Mouse (Mus musculus) C2C12 (cell line): ENCODE data around the gene Sox5. TPM values are rescaled to one million over a fixed set of nuclear protein-coding genes. Genes with fewer than 3 reads are reported as not detected.

Experiments used
- H3K27me3 ChIP-seq: one replicate; pipeline ENCODE4 v1.6.1; 2011; ENCODE audit not compliant: control insufficient read depth, insufficient read depth, insufficient read length
- H3K36me3 ChIP-seq: one replicate; pipeline ENCODE4 v1.6.1; 2011; ENCODE audit not compliant: control insufficient read depth, insufficient read depth
- H3K4me3 ChIP-seq: one replicate; pipeline ENCODE4 v1.5.1; 2011; ENCODE audit warnings: mild to moderate bottlenecking, control low read depth; ENCODE audit not compliant: poor library complexity, insufficient read depth, severe bottlenecking
- H3K79me2 ChIP-seq: one replicate; pipeline ENCODE4 v1.6.1; 2011; ENCODE audit not compliant: control insufficient read depth, insufficient read depth
- H3K79me3 ChIP-seq: one replicate; pipeline ENCODE4 v1.6.1; 2011; ENCODE audit warnings: low read depth, control low read depth
- H3ac ChIP-seq: one replicate; pipeline ENCODE3; 2011; ENCODE audit warnings: low read depth; ENCODE audit not compliant: control insufficient read depth, insufficient read length
- CEBPB ChIP-seq: IDR thresholded peaks from one replicate; pipeline ENCODE4 v1.6.1; 2011; ENCODE audit warnings: low read depth, mild to moderate bottlenecking, control low read depth, moderate library complexity
- CTCF ChIP-seq: IDR thresholded peaks from one replicate; pipeline ENCODE4 v1.5.1; 2011; ENCODE audit not compliant: control insufficient read depth, insufficient read depth, insufficient read length
- FOSL1 ChIP-seq: IDR thresholded peaks from one replicate; pipeline ENCODE4 v1.8.0; 2011; ENCODE audit warnings: mild to moderate bottlenecking, low read length; ENCODE audit not compliant: poor library complexity, insufficient read depth, severe bottlenecking
- MAX ChIP-seq: IDR thresholded peaks from one replicate; pipeline ENCODE4 v1.6.1; 2011; ENCODE audit warnings: mild to moderate bottlenecking, control low read depth
- MYOD1 ChIP-seq: IDR thresholded peaks from one replicate; pipeline ENCODE4 v1.6.1; 2011; ENCODE audit warnings: low read depth; ENCODE audit not compliant: control insufficient read depth, insufficient read length
- MYOG ChIP-seq: IDR thresholded peaks from one replicate; pipeline ENCODE4 v1.6.1; 2011; ENCODE audit not compliant: control insufficient read depth, insufficient read length; ENCODE audit errors: extremely low read depth
- USF1 ChIP-seq: IDR thresholded peaks from one replicate; pipeline ENCODE4 v1.6.1; 2011; ENCODE audit warnings: low read depth, mild to moderate bottlenecking, control low read depth, moderate library complexity
- polyA plus RNA-seq: library from polyadenylated mRNA; unstranded; fragments of >200 nt; fragmentation: generic; extraction: Trizol; gene quantifications from one replicate; pipeline ENCODE4 v1.2.1, GENCODE M21; 2012; ENCODE audit warnings: missing spikeins

The Sox5 gene
- polyA plus RNA-seq, 1 experiment, result 0.07 TPM

DNA sequence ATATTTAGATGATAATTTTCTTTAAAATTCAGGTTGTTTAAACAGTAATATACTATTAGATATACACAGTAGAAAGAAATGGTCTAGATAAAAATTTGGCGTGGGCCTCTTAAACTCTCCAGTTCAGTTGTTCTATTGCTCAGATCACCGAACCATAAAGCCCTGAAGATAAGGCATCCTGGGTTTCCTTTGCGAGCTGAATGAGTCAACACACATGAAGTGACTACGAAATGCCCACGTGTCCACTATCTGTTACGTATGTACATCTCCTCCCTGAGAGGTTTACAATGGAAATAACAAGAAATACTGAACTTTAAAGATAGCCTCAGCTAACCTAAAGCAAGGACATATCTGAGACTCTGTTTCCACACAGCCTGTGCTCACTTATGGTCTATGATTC lies 296.2 kb downstream of the Sox5 start:
- Histone ChIP-seq H3K4me3 (no peak overlapping the region), H3K79me2 (no peaks in the 10 kb centered on the region), H3K27me3 (no peaks in the 10 kb centered on the region), H3K79me3 (no peaks in the 10 kb centered on the region), H3ac (no peak overlapping the region), H3K36me3 (no peaks in the 10 kb centered on the region)
- TF ChIP-seq MAX (no peak), CTCF (no peak), FOSL1 (no peak), MYOG (no peak), USF1 (no peak), MYOD1 (no peak), CEBPB (no peak)

DNA sequence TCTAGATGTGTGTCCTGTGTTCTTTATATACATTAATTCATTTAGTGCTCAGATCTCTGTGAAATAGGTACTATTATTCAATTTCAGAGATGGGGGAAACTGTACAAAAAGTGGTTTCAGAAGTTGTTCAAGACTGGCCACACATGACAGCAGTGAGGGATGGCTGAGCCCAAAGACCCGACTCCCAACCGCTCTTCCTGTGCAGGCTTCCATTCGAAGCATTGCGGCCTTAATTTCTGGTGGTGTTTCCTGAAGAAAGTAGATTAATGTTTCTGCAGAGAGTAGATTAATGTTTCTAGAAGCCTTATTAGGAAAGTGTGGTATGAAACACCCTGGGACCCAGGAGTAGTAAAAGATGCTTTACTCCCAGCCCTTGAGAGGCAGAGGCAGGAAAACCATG lies 298.6 kb downstream of the Sox5 start:
- H3ac ChIP-seq, result no peak overlapping the region
- H3K79me2 ChIP-seq, result no peaks in the 10 kb centered on the region
- no peaks in the 10 kb centered on the region for H3K36me3 ChIP-seq
- H3K4me3 ChIP-seq, result no peak overlapping the region
- TF ChIP-seq MAX, result no peak
- no peak for TF ChIP-seq FOSL1
- no peak for TF ChIP-seq USF1
- no peak for TF ChIP-seq CEBPB
- no peak for TF ChIP-seq MYOG
- TF ChIP-seq CTCF, result no peak
- TF ChIP-seq MYOD1, result no peak
- H3K27me3 ChIP-seq, result no peaks in the 10 kb centered on the region
- H3K79me3 ChIP-seq, result no peaks in the 10 kb centered on the region

DNA sequence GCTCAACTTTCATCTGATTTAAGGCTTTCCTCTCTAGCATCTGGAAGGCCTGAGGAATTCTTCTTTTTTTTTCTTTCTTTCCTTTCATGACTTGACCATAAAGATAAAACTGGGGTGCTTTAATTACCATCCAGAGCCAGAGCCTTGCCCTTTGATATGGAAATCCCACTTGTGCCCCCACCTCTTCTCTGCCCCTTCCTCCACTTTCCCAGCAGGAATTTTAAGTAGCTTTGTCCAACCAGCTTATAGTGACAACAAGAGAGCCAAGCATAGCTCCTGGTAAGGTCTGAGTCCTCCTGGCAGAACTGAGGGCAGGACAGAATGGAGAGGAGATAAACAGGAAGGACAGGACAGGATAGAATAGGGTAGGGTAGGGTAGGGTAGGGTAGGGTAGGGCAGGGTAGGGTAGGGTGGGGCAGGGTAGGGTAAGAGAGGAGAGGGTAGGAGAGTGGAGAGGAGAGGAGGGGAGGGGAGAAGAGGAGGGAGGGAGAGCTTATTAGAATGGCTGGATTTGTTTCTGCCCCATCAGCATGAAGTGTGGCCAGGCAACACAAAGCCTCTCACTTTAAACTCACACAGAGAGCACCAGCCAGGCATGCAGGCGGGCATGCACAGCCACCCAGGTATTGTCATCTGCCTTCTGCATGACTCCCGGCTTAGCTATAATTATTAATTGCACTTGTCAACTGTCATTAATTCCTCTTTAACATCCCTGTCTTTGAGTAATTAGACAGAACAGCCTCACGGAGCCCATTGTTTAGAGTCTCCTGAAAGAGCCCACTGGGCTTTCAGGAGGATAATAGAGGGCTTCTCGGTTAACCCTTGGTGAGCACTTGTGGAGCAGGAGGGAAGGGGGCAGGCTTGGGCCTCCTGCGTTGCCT lies 300.9 kb downstream of the Sox5 start:
- Histone ChIP-seq H3K36me3 (no peaks in the 10 kb centered on the region), H3K79me3 (no peaks in the 10 kb centered on the region), H3K4me3 (no peak overlapping the region), H3K79me2 (no peaks in the 10 kb centered on the region), H3ac (no peak overlapping the region), H3K27me3 (no peaks in the 10 kb centered on the region)
- no peak for TF ChIP-seq MYOG
- TF ChIP-seq MYOD1, result no peak
- no peak for TF ChIP-seq USF1
- no peak for TF ChIP-seq CTCF

DNA sequence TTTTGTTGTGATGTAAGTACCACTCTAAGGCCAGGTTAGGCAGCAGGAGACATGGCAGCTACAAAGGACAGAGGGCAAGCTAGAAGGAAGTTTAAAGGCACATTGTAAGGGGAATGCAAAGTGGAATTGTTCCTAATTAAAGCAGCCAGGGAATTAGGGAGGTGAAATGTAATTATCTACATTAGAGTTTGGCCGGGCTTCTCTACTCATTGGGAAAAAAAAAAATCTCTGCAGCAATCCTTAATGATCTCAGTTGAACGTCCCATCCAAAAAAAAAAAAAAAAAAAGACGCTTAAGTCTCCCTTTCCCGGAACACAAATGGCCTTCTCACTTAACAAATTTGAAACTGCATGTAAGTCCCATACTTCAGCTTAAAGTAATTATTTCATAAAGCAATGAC lies 301.9 kb downstream of the Sox5 start:
- H3K4me3 ChIP-seq, result no peak overlapping the region
- H3K79me2 ChIP-seq, result no peaks in the 10 kb centered on the region
- no peak overlapping the region for H3ac ChIP-seq
- TF ChIP-seq MAX (no peak), MYOG (no peak), USF1 (no peak), CTCF (no peak), FOSL1 (no peak), MYOD1 (no peak)
- no peaks in the 10 kb centered on the region for H3K36me3 ChIP-seq
- no peaks in the 10 kb centered on the region for H3K79me3 ChIP-seq
- H3K27me3 ChIP-seq, result no peaks in the 10 kb centered on the region

DNA sequence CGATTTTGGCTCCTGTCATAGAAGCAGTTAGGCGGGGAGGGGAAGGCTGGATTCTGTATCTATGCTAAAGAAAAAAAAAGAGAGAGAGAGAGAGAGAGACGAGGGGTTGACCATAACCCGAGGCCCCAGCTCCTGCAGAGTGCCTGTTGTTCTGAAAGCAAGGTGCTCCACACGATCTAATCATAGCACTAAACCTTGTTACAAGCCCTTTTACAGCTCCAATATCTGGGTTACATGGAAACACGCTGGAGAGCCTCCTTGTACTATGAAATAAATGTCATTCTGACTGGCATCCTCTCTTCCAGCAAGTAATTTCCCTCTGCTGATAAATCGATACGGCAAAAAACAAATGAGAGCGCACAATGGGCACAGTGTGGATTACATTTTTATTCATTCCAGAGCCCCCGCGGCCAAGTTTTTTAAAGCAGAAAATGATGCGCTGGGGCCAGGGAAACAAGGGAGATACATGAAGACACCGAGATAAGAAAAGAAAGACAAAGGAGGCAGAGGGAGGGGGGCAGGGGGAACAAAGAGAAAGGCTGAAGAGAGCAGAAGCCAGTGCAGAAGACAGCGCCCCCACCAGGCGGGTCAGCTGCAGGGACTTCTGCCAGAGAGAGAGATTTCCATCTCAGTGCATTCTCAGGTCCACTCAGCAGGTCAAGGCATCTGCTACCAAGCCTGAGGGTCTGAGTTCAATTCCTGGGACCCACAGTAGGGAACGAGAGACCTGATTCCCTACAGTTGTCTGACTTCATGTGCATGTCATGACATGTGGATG lies 304.3 kb downstream of the Sox5 start:
- H3K79me3 ChIP-seq, result no peaks in the 10 kb centered on the region
- H3K4me3 ChIP-seq, result no peak overlapping the region
- TF ChIP-seq FOSL1 (no peak), MYOD1 (no peak), CEBPB (no peak), MYOG (no peak), MAX (no peak), CTCF (no peak), USF1 (no peak)
- no peaks in the 10 kb centered on the region for H3K27me3 ChIP-seq
- no peaks in the 10 kb centered on the region for H3K79me2 ChIP-seq
- H3ac ChIP-seq, result no peak overlapping the region
- H3K36me3 ChIP-seq, result no peaks in the 10 kb centered on the region
